Mouse (Mus musculus): ENCODE measurements around the gene Tenm2.

Tenm2 gene

DNA sequence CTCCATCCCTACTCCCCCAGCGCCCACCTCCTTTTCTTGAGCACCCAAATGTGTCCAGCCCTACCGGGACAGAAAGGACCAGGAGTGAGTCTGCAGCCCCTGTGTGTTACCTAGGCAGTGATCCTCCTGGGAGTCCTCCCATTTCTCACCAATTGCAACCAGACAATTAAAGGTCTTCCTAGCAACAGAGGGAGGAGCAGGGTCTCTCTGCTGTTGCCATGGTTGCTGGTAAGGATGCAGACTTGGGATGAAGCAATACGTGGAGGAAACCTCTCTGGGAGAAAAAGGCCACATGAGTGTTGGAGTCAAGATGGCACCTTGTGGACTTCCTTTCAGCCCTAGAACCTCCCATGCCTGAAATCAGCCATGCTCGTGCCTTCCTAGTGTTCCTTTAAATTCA is 1235.7 kb downstream of the Tenm2 start:
- TF ChIP-seq GATA4 (IDR thresholded peaks at IDR 0.05; ENCODE audit: insufficient replicate concordance, low read length): no peak

DNA sequence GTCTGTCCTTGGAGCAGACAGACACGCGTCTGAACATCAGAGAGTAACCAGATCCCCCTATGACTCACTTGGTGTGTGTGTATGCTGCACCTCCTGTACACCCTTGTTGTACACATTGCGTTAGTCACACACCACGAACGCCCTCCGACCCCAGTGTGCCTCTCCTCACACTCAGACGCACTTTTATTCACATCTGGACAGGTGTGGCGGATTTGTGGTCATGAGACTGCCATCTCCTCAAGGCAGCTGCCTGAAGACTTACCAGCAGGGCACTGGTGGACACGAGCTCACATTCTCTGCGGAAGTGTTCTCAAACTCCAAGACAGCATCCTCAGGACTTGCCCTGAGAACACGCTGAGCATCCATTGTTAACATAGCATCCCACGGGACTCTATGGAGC is 1237.7 kb downstream of the Tenm2 start:
- TF ChIP-seq GATA4 (IDR thresholded peaks at IDR 0.05; ENCODE audit: insufficient replicate concordance, low read length): no peak

DNA sequence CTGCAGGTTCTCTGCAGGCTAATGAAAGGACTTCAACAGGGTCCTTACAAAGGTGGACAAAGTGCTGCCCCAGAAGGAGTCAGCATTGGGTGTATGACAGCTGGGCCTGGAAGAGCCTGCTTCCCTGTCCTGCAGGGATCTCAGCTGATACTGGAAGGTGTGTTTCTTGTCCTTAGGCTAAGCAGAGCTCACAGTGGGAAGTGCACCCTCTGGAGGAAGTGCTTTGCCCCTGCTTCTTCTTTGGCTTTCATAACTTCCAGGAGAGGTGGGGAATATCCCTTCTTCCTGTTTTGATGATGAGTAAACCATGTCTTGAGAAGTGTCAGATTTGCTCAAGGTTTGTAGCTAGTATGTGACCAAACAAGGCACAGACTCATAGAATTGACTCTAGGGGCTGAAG is 1240.5 kb downstream of the Tenm2 start:
- no peak for TF ChIP-seq GATA4 (IDR thresholded peaks at IDR 0.05; ENCODE audit: insufficient replicate concordance, low read length)

DNA sequence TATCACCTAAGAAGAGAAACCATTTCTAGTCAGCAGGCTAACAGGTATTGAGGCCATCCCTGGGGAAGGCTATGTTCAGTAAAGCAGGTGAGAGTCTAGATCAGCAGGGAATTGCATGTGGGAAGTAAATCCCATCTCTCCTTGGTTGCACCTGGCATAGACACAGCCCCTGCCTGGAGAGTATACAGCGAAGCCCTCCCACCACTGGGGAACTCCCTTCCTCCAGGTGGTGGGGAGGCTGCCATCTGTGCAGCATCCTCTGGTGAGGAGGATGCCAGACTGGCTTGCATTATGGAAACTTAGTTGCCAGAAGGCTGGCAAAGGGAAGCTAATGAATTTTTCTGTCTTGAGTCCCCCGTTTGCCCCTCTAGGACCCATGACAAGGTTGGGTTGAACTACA is 1243.9 kb downstream of the Tenm2 start:
- no peak for TF ChIP-seq GATA4 (IDR thresholded peaks at IDR 0.05; ENCODE audit: insufficient replicate concordance, low read length)

DNA sequence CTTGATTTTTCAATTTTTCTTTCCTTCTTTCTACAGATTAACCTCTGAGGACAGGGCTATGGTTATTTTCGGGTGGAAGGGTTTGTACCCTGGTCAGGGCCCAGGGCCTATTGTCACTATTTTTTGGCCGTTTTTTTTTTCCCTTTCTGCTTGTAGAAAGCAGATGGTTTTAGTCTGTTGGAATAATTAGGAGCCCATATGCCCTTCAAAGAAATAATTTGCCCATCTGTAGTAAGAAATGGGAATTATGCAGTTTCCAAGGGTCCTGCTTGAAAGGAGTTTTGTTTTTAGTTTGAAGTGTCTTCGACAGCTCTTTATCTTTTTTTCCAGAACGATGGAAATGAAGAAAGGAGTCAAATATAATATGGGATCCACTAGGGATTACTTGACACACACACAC is 1245.8 kb downstream of the Tenm2 start:
- no peak for TF ChIP-seq GATA4 (IDR thresholded peaks at IDR 0.05; ENCODE audit: insufficient replicate concordance, low read length)

DNA sequence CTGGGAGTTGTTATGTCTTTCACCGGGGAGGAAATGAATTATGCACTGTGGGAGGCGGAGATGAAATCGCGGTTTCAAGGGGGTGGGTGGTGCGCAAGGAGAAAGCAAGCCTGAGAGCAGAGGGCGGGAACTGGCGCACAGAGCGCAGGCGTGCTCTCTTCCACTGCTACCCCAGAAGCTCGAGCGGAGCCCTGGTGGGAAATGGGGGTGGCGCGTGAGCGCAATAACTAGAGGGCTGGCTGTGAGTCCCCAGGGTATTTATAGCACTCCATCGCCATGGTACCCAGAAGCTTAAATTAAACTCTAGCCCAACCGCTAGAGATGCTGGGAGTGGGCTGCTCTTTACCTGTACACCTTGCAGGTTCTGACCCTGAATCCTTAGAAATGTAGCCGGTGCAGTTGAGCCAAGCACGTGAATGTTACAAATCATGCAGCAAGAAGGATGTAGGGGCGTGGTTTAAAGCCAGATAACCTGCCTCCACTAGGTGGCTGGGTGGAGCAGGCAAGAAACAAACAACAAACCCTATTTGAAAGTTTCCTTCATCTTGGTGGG is 1249.8 kb downstream of the Tenm2 start:
- no peak for TF ChIP-seq GATA4 (IDR thresholded peaks at IDR 0.05; ENCODE audit: insufficient replicate concordance, low read length)

DNA sequence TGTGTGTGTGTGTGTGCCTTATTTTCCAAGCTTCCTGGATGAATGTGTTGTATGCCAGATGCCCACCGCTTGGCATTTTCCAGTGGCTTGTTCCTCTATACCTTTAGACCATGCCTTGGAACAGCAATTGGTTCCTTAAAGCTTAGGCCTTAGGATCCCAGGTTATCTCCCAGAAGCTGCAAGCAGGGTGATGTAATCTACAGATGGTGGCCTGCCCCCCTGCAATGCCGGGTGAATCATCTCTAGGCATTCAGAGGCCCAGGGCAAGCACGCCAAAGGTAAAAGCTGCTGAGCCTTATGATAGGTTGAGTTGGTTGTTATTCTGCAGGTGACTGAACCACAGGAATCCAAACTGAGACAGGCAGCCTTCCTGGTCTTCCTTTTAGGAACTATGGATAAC is 1253.0 kb downstream of the Tenm2 start:
- TF ChIP-seq GATA4 (IDR thresholded peaks at IDR 0.05; ENCODE audit: insufficient replicate concordance, low read length): no peak

DNA sequence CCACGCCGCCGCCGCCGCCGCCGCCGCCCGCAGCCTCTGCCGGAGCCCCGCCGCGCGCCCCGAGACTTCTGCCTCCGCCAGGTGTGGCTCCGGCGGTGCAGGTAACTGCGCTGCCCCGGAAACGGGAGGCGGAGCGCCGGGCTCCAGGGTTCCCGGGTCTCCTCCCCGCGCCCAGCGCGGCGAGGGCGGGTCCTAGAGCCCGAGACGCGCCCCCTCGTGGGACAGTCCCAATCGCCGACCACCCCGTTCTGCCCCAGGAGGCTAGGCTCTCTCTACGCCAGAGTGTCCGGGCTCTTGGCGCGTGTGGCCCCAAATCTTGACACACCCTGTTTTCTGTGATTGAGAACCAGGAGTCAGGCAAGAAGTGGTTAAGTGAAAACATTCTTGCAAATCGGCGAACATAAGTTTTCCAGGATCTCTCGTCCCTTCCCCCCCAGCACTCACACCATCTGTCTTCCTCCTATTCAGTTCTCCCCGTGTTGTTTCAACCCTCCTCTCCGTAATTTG is 1255.3 kb downstream of the Tenm2 start, which contains the start of gene Wwc1:
Wwc1 (minus strand) TSS at position 117 of the 507 bp plus-strand sequence.
- no peak for TF ChIP-seq GATA4 (IDR thresholded peaks at IDR 0.05; ENCODE audit: insufficient replicate concordance, low read length)

DNA sequence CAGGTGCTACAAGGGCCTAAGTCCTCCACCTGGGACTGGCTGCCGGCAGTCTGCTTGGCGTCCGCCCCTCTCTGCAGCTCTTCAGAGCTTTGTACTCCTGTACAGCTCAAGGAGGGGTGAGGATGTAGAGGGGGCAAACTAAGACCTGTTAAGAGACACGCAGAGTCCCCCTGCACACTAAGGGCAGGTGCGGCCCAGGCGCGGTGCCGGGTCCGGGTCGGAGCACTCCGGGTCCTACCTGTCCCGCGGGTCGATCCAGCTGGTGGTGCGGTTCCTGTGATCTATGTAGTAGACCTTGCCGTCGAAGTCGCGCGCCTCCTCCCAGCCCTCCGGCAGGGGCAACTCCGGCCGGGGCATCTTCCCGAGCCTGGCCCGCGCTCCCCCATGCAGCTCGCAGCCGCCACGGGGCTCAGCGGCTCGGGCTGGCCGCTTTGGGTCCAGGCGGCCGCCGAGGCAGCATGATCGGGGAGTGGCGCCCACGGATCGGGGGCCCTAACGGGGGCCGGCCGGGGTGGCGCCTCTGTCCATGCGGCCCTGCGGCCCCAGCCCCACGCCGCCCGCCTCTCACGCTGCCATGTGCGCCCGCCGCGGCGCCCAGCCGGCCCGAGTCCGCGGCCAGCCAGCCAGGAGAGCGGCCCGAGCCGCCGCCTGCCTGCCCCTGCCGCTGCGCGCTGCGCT is 1255.9 kb downstream of the Tenm2 start:
- TF ChIP-seq GATA4 (IDR thresholded peaks at IDR 0.05; ENCODE audit: insufficient replicate concordance, low read length): no peak

DNA sequence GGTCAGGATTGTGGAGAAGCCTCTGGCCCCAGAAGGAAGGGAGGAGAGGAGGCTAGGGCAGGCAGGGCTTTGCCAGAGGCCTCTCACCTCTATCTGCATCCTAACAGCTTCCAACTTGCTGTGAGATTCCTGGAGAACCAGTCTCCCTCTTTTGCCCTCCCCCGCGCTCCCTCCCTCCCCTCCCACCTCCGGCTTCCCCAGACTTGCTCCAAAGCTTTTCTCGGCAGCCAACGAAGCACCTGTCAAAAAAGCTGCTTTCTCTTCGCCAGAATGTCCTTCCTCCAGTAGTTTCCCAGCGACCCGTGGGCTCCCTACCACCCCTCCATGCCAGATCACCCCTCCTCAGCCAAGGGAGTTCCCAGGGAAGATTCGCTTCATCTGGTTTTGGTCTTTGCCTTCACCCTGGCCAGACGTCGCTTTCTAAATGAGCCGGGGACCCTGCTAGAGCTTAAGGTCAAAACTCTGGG is 1256.5 kb downstream of the Tenm2 start:
- no peak for TF ChIP-seq GATA4 (IDR thresholded peaks at IDR 0.05; ENCODE audit: insufficient replicate concordance, low read length)

DNA sequence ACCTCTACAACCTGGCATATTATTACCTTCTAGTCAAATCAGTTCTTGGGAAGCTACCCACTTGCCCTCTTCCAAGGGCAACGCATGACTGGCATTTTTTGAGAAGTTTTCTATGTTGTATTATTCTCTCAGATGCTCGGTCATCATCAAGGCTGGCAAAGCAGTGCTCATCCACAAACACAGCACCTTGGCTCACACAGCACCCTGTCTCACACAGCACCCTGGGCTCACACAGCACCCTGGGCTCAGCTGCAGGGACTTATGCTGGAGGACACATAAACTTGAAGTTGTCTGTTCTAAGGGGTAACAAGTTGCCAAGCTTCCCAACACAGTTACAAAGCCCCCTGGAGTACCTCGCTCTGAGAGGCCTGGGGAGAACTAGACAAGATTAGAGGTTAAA is 1258.0 kb downstream of the Tenm2 start:
- no peak for TF ChIP-seq GATA4 (IDR thresholded peaks at IDR 0.05; ENCODE audit: insufficient replicate concordance, low read length)

DNA sequence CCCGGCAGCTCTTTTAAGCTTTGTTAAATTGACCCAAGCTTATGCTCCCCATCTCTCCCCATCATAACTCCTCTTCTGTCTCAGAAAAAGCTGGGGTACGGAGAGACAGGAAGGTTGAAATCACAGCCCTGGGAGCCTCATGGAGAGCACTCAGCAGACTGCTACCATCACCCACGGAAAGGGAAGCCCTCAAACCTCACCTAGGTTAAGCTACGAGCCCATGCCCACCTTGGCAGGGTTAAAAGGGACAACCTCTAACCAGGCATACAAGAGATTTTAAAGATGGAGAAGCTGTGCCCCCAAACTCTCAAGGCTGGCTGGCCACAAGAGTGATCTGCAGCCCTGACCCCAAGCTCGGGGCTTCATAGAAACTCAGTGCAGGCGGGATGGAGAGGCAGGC is 1258.7 kb downstream of the Tenm2 start:
- no peak for TF ChIP-seq GATA4 (IDR thresholded peaks at IDR 0.05; ENCODE audit: insufficient replicate concordance, low read length)

DNA sequence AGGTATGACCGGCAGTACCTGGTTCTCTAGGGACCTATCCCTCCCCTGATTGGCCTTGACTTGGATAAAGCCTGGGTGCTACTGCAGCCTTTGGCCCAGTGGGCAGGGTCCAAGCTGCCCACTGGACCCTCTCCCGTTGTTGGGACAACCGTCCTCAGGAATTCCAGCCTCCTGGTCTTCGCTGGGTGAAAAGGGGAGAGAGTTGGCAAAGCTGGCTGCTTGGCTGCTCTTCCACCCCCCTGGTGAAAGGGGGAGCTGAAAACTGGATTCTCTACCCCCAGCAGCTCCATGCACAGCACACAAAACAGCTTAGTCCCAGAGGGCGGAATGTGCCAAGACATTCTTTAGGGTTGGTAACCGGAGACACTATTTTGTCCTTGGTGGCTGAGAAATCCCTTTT is 1259.3 kb downstream of the Tenm2 start:
- no peak for TF ChIP-seq GATA4 (IDR thresholded peaks at IDR 0.05; ENCODE audit: insufficient replicate concordance, low read length)

DNA sequence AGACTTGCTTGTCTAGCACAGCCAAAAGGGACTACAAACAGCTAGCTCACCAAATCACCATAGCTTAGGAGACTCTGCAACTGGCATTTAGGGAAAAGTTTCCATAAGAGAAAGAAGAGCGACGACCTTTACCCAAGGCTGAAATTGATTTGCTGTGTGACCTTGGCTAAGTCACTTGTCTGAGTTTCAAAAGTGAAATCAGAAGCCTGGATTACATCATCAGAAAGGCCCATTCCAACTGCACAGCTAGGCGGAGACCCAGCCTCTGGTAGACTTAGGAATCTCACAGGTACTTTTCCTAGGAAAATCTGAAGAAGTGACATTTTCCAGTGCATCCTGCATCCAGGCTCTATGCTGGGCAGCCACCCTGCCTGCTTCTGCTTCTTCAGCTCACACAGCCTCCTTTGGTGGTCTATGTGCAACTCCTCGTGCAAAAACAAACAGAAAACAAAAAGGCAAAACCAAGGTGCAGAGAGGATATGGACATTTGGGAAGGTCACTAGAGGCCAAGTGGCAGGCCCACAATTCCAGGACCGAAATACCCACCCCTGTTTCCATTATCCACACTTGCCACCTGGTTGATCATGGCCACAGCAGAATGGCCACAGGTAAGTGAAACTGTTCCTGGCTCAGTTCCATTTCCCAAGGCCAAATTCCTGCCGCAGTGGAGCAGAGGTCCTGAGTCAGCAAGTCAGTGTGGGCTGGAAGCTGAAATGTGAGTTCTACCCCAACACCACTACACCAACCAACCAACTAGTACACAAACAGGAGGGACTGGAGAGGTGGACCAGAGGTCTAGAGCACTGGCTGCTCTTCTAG is 1260.9 kb downstream of the Tenm2 start:
- no peak for TF ChIP-seq GATA4 (IDR thresholded peaks at IDR 0.05; ENCODE audit: insufficient replicate concordance, low read length)

DNA sequence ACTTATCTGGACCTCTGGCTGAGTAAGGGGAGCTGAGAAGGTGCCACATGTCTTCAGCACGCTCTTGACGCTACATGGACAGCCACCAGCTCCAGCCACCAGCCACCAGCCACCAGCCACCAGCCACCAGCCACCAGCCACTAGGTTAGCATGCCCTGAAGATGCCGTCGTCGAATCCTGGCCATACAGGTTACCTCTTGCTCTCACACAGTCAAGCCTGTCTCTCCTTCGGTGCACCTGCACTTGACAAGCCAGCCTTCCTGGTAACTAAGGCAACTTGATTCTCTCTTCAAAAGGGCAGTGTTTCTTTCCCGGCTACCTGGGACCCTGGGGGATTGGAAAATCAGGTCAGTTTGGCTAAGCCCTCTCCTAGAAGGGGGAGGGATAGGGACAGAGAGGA is 1262.6 kb downstream of the Tenm2 start:
- no peak for TF ChIP-seq GATA4 (IDR thresholded peaks at IDR 0.05; ENCODE audit: insufficient replicate concordance, low read length)
